Mouse (Mus musculus) cerebellum, adult (tissue): ENCODE data around the gene Pdcd1lg2.
"Not testable (repeated sequence)": the region's sequence is repeated elsewhere in the genome, so short reads cannot be mapped to it uniquely, and the experiment has no call there.

Experiments
- ATAC-seq: cut with Nextera tagmentation; 2 replicates; pipeline ENCODE4 v1.9.2; 2017; ENCODE audit warnings: mild to moderate bottlenecking, moderate library complexity, mixed read lengths; ENCODE audit not compliant: insufficient number of reproducible peaks, low FRiP score, low TSS enrichment

Pdcd1lg2 gene

DNA sequence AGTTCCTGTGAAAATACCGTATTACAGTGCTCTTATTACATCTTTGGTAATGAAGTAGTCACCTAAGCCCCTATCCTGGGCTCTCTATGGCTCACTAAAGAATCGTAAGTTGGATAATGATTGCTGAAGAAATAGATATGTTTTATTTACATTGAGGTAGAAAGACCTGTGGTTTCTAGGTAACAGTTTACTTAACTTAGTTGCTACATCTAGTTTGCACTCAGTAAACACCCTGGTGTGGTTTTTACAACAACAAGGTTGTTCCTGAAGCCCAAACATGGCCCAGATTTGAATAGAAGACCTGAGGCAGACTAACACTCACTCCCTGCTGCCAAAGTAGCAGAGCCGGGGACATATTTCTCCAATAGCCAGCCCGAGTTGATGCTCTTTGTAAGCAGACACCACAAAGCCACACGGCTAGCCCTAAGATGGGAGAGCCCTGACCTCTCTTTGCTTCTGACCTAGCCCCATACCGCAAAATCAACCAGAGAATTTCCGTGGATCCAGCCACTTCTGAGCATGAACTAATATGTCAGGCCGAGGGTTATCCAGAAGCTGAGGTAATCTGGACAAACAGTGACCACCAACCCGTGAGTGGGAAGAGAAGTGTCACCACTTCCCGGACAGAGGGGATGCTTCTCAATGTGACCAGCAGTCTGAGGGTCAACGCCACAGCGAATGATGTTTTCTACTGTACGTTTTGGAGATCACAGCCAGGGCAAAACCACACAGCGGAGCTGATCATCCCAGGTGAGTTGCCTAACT is 30.7 kb upstream of the Pdcd1lg2 start:
- no peak for ATAC-seq

DNA sequence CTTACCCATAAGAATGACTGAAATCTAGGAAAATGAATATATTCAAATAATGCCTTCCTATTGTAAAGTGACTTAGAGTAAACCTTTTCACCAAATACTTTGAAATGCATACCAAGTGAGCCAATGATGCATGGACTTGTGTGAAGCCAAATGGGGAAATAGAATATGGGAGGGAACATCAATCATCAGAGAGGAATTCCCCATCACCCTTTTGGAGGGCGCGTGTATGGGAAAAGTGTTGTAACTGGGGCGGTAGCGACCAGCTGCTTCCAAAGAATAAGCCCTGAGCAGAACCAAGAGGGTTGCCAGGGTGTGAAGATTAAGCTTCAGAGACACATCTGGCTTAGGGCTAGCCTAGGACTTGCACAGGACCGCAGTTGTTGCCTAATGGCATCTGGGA is 27.4 kb upstream of the Pdcd1lg2 start:
- no peak for ATAC-seq

DNA sequence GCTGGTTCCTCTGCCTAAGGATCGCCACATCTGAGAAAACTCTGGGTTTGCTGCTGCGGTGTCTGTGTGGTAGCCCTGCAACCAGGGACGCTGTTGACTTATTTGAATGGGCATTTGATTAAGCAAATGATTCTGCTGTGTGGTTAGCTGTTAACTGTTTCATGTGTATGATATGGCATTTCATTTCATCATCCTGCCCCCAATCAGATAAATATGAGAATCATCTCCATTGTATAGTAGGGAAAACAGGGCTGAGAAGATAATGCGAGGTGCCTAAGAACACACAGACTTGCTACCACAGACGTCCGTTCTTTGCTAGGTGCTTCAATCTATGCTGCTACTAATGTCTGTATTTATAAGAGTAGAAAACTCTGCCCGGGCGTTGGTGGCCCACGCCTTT is 26.3 kb upstream of the Pdcd1lg2 start:
- no peak for ATAC-seq

DNA sequence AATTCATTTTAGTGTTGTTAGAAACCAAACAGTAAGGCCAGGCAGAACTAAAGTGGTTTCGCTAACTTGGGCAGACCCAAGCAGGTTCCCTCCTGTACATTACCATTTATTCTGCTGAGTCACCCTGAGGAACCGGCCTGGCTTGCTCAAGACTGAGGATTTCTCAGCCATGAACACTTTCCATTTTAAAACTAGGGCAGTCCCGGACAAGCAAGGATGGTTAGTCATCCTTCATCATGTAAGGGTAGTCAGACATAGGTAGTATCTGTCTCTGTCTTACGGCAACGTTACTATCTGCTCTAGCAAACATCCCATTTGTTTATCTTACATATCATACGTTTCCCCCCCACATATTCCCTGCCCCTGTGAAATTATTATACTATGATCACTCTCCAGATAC is 25.7 kb upstream of the Pdcd1lg2 start:
- ATAC-seq: no peak

DNA sequence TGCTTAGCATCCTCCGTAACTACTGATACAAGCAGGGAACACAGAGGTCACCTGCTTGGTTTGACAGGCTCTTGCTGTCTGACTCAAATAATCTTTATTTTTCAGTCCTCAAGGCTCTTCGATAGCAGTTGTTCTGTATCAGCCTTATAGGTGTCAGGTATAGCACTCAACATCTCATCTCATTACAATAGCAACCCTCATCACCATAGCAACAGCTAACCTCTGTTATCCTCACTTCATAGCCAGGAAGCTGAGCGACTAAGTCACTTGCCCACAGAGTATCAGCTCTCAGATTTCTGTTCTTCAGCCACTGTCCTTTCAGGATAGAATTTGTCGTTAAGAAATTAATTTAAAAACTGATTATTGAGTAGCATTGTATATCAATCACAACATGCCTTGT is 24.9 kb upstream of the Pdcd1lg2 start:
- ATAC-seq: no peak

DNA sequence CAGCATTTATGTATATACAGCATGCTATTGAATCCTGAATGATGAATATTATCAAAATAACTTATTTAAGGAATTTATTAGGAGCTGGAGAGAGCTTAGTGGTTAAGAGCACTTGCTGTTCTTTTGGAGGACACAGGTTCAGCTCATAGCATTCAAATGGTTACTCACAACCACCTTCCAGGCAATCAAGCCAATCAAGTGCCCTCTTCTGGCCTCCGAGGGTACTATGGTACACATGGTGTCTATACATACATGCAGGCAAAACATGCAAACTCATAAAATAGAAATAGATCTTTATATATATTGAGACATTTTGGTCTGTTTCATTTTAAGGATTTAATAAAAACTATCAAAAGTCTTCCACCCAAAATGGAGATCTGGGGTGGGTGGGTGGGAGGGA is 21.9 kb upstream of the Pdcd1lg2 start:
- ATAC-seq: no peak

DNA sequence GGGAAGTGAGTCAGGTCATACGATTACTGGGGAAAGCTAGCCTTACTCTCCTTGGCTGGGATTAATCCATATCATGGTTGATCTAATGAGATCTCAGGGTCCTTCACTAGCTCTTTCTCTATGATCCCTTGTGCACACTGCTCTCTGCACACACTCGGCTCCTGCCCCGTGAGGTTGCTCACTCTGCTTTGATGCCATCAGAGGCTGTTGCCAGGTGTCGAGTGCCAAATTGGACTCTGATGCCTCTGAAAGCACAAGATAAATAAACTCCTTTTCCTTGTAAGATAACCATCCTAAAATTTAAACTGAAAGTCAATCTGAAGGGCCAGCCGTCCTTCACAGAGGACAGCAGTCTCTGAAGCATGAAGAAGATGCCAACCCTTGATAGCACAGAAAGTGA is 20.2 kb upstream of the Pdcd1lg2 start:
- no peak for ATAC-seq

DNA sequence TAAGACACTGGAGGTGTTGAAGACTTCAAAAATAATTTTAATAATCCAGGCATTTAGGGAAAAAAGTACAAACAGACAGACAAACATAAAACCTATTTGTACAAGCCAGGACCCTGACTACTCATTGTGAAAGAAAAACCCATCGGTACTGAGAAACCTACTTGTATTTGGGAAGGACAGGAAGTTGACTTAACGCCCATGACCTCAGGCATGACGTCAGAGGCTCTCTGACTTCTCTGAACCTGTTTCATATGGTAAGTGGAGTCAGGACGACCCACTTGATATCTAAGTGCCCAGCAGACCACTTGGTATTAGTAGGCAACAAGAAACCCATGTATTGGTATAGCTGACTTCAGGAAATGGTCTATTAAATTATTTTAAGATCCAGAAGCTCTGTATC is 19.4 kb upstream of the Pdcd1lg2 start:
- no peak for ATAC-seq

DNA sequence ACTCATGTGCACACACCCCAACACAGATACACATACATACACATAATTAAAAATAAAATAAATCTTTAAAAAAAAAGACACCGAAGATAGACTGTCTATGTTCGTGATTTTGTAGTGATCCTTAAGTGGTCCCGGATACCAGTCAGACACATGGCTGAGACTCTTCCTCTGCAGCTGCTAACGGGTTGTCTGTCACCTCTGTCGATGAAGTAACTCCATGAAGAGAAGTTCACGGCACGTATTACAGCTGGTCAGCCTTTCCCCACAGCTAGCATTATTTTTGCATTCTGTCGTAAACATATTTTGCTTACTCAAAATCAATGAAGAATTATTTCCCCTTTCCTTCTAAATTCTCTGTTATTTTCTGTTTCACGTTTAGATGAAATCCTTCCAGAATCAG is 17.4 kb upstream of the Pdcd1lg2 start:
- no peak for ATAC-seq

DNA sequence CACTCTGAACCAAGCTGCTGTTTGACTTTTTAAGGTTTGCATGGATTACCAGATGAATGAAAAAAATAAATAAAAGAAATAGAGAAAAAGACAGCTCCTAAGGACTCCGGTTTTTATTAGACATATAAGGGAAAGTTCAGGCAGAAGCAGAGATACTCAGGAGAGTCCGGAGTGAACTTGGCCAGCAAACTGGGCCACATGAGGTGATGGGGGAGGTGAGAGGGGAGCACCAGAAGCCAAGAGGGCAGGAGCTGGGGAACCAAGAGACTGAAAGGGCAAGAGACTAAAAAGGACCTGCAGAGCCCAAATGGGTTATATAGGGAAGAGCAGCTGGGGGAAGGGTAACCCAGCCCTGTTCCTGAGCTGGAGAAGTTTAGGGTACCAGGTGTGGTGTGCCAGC is 16.0 kb upstream of the Pdcd1lg2 start:
- ATAC-seq: no peak

DNA sequence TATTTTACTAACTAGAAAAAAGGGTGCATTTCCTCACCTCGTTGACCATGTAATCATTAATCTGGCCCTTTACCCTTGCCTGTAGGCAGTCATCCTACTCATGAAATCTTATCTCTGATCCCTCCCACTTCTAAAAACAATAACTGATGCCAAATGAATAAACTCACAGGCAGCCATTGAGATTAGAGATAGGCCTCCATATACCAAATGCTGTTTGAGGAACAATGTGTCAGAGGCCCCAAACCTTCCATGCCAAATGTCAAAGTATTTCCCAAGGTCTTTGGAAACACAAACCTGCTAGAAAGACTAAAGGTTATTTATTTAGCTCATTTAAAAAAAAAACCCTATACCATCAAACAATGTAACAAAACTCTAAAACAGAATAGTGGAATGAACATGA is 14.4 kb upstream of the Pdcd1lg2 start:
- no peak for ATAC-seq

DNA sequence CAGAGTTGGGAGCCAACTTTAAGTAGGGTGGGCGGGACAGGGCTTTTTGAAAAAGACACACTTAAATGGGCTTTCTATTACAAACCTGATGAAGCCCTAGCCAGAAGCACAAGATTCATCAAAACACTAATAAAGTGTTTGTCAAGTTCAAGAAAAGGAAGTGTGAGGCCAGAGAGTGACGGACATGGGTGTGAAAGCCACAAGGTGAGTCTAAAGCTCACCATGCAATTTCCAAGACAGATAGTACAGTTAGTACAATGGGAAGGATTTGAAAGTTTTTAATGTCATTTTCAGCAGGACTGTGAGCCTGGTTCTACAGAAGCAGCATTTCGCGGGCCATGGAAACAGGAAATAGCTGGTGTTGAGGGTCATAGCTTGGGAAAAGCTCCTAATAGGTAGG is 10.9 kb upstream of the Pdcd1lg2 start:
- no peak for ATAC-seq

DNA sequence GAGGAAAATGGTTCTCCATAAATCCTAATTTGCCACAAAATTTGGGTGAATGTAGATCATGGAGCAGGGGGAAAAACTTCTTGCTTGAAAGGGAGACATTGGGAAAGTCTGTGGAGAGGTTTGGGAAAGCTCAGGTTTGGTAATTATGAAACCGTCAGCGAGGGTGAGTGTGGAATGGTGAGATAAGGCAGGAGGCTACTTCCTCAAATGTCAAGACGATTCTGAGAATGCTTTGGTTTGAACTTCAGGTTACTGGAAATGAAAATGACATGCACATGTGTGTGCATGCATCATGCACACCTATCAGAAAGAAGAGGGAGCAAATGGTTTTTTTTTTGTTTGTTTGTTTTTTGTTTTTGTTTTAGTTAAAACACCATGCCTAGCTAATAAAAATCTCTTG is 10.3 kb upstream of the Pdcd1lg2 start:
- ATAC-seq: no peak

DNA sequence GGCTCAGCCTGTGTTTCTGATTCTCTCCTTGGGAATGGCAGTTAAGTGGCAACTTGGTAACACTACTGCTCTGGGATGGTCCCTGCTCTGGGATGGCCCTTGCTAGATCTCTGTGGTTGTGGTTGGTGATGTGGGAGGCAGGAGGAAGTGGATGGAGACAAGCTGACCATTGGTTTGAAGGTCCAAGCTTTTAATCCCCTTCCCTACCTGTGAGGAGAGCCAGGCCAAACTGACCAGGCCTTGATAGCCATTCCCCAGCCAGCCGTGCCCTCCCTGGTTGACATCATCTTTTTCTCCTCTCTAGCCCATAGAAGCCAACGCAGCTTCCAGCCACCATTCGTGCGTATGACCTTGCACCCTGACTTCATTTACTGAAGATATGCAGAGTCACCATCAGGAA is 8.1 kb upstream of the Pdcd1lg2 start:
- no peak for ATAC-seq

DNA sequence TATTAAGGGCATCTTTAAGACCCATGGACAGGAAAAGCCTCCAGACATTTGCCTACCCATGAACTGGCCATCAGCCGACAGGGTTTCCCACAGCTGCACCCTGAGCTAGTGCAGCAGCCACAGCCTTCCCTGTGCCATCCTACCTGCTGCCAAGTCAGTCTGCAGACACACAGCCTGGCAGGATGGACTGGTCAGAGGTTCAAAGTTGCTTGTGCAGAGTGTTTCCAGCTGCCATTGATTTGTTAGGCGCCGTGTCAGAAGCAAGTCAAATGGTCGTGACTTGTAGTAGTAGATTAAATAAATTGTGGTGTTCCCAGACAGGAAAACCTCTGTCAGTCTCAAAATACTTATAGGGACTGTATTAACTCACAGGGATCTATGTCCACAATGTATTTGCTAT is 7.5 kb upstream of the Pdcd1lg2 start:
- no peak for ATAC-seq

DNA sequence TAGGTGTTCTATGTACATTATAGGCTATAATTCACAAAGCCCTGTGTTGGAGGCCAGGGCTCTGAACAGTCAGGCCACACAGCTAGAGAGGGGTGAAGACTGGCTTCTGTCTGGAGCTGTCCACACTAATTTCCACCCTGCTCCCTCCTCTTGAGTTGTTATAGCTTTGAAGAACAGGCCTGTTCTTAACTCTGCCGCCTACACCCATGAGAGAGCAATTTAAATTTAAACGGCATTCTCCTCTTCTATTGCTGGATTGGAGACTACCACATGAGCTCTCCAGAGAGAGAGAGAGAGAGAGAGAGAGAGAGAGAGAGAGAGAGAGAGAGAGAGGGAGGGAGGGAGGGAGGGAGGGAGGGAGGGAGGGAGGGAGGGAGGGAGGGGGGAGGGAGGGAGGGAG is 5.3 kb upstream of the Pdcd1lg2 start:
- no peak for ATAC-seq

DNA sequence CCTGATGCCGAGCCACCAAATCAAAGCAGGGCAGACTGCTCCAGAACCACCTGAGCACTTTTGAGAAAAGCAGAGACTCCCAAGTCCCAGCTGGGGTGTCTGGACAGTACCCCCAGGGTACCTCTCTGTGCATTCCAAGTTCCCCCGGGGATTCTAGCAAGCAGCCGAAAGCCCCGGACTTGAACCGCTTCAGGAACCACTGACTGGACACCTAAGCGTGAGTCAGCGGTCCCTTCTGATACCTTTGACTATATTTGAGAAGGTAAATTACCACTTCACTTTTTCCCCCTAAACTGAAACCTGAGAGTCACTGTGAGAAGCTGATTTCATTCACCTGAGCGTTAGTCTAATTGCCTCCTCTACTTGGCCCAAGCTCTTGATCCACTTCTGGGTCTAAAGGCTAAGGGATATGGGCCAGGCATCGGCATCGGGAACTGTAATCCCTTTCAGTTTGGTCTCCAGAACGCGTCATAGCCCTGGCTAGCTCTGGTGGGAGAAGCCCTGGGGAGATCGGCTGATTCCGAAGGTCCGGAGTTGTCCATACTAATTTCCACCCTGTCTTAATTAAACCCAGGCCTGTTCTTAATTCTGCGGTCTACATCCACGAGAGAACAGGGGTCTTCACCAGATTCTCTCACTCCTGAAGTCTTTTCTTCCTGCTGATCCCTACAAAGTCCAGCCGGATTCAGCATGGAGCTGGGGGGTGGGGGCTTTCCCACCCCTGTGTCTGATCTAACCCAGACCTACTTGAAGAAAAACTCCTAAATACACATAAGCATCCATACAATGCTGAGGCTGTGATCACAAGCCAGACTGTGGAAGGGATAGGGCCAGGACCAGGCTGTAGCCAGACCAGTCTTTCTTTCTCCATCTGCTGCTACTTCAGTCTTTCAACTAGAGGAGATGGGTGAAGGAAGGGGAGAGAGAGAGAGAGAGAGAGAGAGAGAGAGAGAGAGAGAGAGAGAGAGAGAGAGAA is 4.4 kb upstream of the Pdcd1lg2 start:
- no peak for ATAC-seq

DNA sequence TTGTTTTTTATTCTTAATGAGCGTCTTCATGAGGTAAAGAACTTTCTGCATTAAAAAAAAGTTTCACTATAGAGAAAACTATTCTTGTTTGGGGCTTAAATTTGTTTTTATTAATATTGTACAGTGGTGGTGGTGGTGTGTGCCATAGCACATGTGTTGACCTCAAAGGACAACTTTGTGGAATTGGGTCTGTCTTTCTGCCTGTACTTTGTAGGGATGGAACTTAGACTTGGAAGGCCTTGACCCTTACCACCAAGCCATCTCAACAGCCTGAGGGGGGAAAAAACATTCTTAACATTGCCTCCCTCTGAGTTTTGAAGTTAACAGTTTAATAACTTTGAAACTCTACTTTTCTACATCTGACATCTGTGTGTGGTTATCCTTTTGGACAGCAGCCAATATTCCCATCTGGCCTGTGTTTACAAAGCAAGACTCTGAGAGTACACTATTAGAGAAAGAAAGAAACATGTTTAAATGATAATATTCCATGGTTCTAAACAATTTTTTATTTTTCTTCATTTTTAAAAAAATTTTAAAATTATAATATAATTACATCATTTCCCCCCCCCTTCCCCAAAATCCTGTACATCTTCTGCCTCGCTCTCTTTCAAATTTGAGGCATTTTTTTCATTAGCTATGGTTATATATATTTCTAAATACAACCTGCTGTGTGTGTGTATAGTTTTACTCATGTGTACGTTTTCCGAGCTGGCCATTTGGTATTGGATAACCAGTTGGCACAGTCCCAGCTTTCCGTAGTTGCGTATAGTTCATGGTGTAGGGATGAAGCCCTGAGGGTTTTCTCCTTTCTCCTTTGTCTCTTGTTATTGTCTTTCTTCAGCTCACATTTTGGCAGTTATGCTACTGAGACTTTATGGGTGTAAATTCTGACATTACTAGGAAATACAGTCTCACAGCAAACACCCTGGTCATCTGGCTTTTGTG is 2.0 kb downstream of the Pdcd1lg2 start:
- no peak for ATAC-seq

DNA sequence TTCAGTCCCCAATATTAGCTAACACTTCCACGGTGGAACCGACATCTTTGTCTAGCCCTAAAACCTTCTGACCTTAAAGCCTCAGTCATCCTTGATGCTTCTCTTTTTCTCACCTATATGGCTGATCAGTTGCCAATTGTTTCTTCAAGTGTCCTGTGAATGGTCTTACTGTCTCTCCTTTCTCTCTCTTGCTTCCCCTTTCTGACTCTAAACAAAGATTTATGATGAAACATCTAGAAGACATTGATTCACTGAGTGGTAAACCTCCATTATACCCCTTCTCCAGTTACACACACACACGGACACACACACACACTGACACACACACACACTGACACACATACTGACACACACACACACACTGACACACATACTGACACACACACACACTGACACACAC is 3.8 kb downstream of the Pdcd1lg2 start:
- ATAC-seq: no peak

DNA sequence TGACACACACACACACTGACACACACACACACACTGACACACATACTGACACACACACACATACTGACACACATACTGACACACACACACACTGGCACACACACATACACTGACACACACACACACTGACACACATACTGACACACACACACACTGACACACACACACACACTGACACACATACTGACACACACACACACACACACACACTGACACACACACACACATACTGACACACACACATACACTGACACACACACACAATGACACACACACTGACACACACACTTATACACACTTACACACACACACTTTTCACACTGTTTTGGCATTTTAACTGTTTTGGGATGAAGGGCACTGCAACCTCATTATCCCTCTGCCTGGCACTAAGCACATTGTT is 4.2 kb downstream of the Pdcd1lg2 start:
- not testable (repeated sequence) for ATAC-seq
